Mouse (Mus musculus) neural tube, embryonic 12.5 days (tissue): ENCODE data around the gene Upk1b. TPM values are rescaled to one million over a fixed set of nuclear protein-coding genes. Genes with fewer than 3 reads are reported as not detected.

Experiments
- ATAC-seq: fragments of 200-750 bp; cut with Nextera tagmentation; 2 replicates; pipeline ENCODE4 v1.8.0; 2017; ENCODE audit warnings: low read depth, mild to moderate bottlenecking, moderate TSS enrichment, moderate library complexity; ENCODE audit not compliant: low FRiP score
- H3K27ac ChIP-seq: fragments of 300-500 bp; sonication (generic); 2 replicates; pipeline ENCODE4 v1.5.1; 2016
- H3K27me3 ChIP-seq: fragments of 300-500 bp; sonication (generic); replicated peaks from 2 replicates; pipeline ENCODE4 v1.6.1; 2016; ENCODE audit warnings: mild to moderate bottlenecking
- H3K36me3 ChIP-seq: fragments of 300-500 bp; sonication (generic); 2 replicates; pipeline ENCODE4 v1.6.1; 2016; ENCODE audit warnings: mild to moderate bottlenecking
- H3K4me1 ChIP-seq: fragments of 300-500 bp; sonication (generic); 2 replicates; pipeline ENCODE4 v1.6.1; 2016
- H3K4me2 ChIP-seq: fragments of 300-500 bp; sonication (generic); replicated peaks from 2 replicates; pipeline ENCODE4 v1.6.1; 2016; ENCODE audit warnings: mild to moderate bottlenecking
- H3K4me3 ChIP-seq: fragments of 300-500 bp; sonication (generic); 2 replicates; pipeline ENCODE4 v1.5.1; 2016
- H3K9ac ChIP-seq: fragments of 300-500 bp; sonication (generic); 2 replicates; pipeline ENCODE4 v1.6.1; 2016; ENCODE audit warnings: mild to moderate bottlenecking
- H3K9me3 ChIP-seq: fragments of 300-500 bp; sonication (generic); 2 replicates; pipeline ENCODE4 v1.6.1; 2016; ENCODE audit warnings: mild to moderate bottlenecking
- WGBS: fragments of 180-500 bp; shearing (Covaris S2); methylation state at CpG from one replicate; pipeline ENCODE4 v1.1.7; 2016; 5-methylcytosine and 5-hydroxymethylcytosine counted together
- polyA plus RNA-seq: library from polyadenylated mRNA; unstranded; fragments of >200 nt; fragmentation: Nextera tagmentation; extraction: Ambion mirVana; gene quantifications from 2 replicates; pipeline ENCODE4 v1.2.1, GENCODE M21; 2016

Gene Upk1b
- polyA plus RNA-seq, 1 experiment from 2014 or later, result 1.4 TPM

DNA sequence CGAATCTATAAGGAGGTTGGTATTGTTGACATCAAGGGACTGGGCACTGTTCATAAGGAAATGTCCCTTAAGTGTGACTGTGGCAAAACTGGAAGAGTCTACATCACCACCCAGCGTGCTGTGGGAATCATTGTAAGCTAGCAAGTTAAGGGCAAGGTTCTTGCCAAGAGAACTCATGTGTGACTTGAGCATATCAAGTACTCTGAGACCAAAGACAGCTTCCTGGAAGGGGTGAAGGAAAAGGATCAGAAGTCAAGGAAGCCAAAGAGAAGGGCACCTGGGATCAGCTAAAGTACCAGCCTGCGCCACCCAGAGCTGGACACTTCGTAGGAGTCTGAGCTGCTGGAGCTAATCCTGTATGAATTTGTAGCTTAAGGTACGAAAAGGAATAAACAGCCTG, 39.9 kb downstream of the Upk1b start:
- no peak overlapping the region for H3K27ac ChIP-seq
- no peak overlapping the region for H3K4me2 ChIP-seq
- H3K9me3 ChIP-seq, result no peaks in the 10 kb centered on the region
- peaks cover 10% of the 10 kb centered on the region for H3K36me3 ChIP-seq
- no peaks in the 10 kb centered on the region for H3K27me3 ChIP-seq
- H3K4me1 ChIP-seq, result no peaks in the 10 kb centered on the region
- WGBS, result 97% methylated on average over 5 of the region's 5 CpGs
- no peak for ATAC-seq
- H3K4me3 ChIP-seq, result no peak overlapping the region
- no peak overlapping the region for H3K9ac ChIP-seq

DNA sequence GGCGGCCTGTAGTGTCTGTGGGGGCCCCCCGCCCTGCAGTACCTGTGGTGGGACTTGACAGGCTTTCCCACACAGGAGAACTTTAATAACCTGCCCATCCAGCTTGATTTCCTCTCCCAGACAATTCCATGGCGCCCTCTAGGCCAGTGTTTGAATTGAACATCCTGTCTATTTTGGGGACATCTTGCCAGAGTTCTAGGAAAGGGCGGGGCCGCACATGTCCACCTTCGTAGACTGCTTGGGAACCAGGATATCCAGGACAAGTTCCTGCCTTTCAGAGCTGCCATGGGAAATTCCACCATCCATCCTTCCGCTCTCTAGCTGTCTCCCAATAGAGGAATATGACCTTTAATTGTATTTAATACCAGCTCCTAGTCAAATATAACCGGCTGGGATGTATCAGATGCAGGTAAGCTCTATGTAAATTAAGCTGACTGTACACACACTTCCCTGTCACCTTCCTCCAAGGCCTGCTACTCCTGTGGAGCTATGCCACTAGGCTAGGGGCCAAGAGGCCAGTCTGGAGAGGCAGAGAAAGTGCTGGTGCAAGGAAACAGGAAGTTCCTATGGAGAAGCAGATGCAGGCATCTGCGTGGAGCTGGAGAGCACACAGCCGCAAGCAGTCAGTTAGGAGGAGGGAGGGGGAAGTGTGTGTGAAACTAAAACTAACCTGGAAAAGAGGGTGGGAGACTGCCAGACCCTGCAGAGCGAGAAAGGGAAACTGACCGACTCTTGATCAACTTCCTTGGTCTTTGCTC, 41.8 kb downstream of the Upk1b start:
- Histone ChIP-seq H3K9ac (no peak overlapping the region), H3K4me2 (no peak overlapping the region), H3K36me3 (peaks cover 10% of the 10 kb centered on the region), H3K27ac (no peak overlapping the region), H3K9me3 (no peaks in the 10 kb centered on the region), H3K27me3 (no peaks in the 10 kb centered on the region), H3K4me1 (no peaks in the 10 kb centered on the region), H3K4me3 (no peak overlapping the region)
- WGBS, result 87% methylated on average over 12 of the region's 12 CpGs
- no peak for ATAC-seq

DNA sequence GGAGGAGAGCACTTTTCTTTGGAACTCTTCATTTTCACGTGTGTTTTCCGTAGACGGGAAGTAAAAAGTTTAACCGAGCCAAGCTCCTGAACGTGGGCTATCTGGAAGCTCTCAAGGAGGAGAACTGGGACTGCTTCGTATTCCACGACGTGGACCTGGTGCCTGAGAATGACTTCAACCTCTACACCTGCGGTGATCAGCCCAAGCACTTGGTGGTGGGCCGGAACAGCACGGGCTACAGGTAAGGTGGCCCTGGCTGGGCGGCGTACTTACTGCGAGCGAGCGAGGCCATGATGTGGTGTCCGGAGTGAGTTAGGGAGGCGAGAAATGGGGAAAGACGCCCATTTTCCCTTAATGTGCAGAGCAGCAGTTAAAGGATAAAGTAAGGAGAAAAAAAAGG, 42.5 kb downstream of the Upk1b start:
- Histone ChIP-seq H3K4me2 (no peak overlapping the region), H3K9me3 (no peaks in the 10 kb centered on the region), H3K27me3 (no peaks in the 10 kb centered on the region), H3K4me3 (no peak overlapping the region), H3K9ac (no peak overlapping the region), H3K4me1 (no peaks in the 10 kb centered on the region), H3K27ac (no peak overlapping the region), H3K36me3 (peaks cover 10% of the 10 kb centered on the region)
- 94% methylated on average over 19 of the region's 19 CpGs for WGBS
- no peak for ATAC-seq

DNA sequence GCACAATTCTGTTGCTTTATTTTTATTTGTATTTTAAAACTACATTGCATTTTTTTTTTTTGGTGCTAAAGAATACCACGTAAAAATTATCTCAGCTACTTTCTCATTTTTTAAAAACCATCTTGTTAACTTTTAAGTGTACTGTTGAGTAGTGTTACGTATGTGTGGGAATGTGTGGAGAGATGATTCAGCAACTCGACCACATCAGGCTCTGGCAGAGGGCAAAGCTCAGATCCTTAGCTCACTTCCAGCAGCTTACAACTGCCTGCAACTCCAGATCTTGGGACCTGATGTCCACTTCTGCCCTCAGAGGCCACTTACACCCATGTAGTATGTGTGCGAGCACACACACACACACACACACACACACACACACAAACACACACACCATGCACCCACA, 43.6 kb downstream of the Upk1b start:
- Histone ChIP-seq H3K4me2 (no peak overlapping the region), H3K4me3 (no peak overlapping the region), H3K9me3 (no peaks in the 10 kb centered on the region), H3K4me1 (no peaks in the 10 kb centered on the region), H3K9ac (no peak overlapping the region), H3K27ac (no peak overlapping the region), H3K36me3 (peaks cover 10% of the 10 kb centered on the region), H3K27me3 (no peaks in the 10 kb centered on the region)
- 74% methylated on average over 4 of the region's 4 CpGs for WGBS
- ATAC-seq, result no peak

DNA sequence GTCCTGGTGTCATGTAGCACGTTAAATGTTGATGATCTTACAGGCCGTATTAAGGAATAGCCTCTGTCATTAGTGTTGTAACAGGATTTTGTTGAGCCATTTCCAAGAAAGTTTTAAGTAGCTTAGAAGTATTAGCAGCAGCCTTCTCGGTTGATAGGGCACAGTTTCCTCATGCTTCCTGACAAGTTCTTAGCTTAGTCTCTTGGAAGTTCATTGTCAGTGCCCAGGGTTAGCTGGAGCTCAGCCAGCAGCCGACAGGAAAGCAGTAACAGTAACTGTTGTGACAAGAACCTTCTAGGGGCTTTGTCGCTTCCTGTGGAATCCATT, 44.0 kb downstream of the Upk1b start:
- 58% methylated on average over 5 of the region's 5 CpGs for WGBS
- H3K27me3 ChIP-seq, result no peaks in the 10 kb centered on the region
- peaks cover 10% of the 10 kb centered on the region for H3K36me3 ChIP-seq
- no peak overlapping the region for H3K9ac ChIP-seq
- H3K9me3 ChIP-seq, result no peaks in the 10 kb centered on the region
- ATAC-seq, result no peak
- H3K4me1 ChIP-seq, result no peaks in the 10 kb centered on the region
- no peak overlapping the region for H3K4me2 ChIP-seq
- H3K27ac ChIP-seq, result no peak overlapping the region
- no peak overlapping the region for H3K4me3 ChIP-seq

DNA sequence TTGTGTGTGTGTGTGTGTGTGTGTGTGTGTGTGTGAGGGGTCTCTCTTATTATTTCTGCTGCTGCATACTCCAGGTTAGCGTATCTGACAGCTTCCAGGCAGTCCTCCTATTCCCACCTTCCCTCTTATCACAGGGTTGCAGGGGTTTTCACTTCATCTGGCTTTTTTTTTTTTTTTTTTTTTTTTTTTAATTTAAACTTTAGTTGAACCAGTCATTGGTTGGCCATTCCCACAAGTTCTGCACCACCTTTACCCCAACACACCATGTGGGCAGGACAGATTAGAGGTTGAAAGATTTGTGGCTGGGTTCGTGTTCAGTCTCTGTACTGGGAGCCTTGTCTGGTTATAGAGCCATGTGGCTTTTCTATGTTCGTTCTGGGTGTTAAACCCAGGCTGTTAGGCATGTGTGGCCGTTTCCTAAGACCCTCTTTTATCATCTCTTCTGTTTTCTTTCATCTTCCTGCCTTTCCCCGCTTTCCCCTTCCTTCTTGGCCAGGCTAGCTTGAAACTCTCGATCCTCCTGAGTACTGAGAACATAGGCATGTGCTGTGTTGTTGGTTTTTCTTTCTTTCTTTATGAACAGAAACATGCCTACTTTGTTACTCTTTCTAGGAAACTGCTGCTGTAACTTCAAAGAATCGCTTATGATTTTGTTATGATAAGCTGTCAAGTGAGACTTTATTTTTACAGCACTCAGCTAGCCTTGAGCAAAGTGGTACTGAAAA, 44.5 kb downstream of the Upk1b start:
- Histone ChIP-seq H3K27ac (no peak overlapping the region), H3K9ac (no peak overlapping the region), H3K27me3 (no peaks in the 10 kb centered on the region), H3K4me1 (no peaks in the 10 kb centered on the region), H3K9me3 (no peaks in the 10 kb centered on the region), H3K36me3 (peaks cover 10% of the 10 kb centered on the region), H3K4me2 (no peak overlapping the region), H3K4me3 (no peak overlapping the region)
- WGBS, result 66% methylated on average over 7 of the region's 7 CpGs
- ATAC-seq, result no peak

DNA sequence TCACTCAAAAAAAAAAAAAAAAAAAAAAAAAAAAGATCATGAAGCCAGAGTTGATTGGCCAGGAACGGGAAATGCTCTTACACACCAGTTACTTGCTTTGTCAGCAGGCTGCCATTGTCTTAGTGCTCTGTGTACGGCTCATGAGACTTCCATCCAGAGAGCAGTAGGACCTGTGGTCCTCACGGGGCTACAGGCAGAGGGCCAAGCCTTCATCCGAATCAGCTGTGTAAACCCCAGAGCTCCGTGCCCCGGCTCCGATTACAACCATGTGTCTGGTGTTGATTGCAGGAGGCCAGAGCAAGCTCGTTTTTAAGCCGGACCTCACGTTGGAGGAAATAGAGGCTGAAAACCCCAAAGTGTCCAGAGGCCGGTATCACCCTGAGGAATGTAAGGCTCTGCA, 46.5 kb downstream of the Upk1b start:
- Histone ChIP-seq H3K4me3 (no peak overlapping the region), H3K9me3 (no peaks in the 10 kb centered on the region), H3K27me3 (no peaks in the 10 kb centered on the region), H3K9ac (no peak overlapping the region), H3K4me1 (no peaks in the 10 kb centered on the region), H3K4me2 (no peak overlapping the region), H3K27ac (no peak overlapping the region), H3K36me3 (peaks cover 3% of the 10 kb centered on the region; the same call in 1 of the 2 replicates)
- WGBS, result 66% methylated on average over 11 of the region's 11 CpGs
- ATAC-seq, result no peak

DNA sequence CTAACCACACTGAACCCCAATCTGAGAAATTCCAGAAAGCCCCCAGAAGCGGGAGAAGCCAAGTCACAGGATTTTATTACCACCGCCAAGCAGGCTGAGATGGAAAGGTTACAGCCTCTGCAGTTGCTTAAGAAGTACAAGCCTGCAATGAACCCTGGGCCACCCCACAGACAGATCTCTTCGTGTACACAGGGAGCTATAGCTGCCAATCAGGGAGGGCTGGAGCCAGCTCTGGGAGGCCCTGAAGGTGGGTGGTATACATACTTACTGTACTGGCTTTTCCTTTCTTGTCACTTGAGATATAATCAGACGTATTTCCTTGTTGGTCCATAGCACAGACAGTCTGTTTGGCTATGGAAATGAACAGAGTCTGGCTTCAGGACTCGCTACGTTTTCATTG, 49.3 kb downstream of the Upk1b start:
- no peaks in the 10 kb centered on the region for H3K9me3 ChIP-seq
- H3K36me3 ChIP-seq, result no peaks in the 10 kb centered on the region
- no peak overlapping the region for H3K4me3 ChIP-seq
- H3K9ac ChIP-seq, result no peak overlapping the region
- no peak overlapping the region for H3K4me2 ChIP-seq
- H3K4me1 ChIP-seq, result no peaks in the 10 kb centered on the region
- H3K27ac ChIP-seq, result no peak overlapping the region
- 75% methylated on average over 6 of the region's 6 CpGs for WGBS
- no peaks in the 10 kb centered on the region for H3K27me3 ChIP-seq
- no peak for ATAC-seq

DNA sequence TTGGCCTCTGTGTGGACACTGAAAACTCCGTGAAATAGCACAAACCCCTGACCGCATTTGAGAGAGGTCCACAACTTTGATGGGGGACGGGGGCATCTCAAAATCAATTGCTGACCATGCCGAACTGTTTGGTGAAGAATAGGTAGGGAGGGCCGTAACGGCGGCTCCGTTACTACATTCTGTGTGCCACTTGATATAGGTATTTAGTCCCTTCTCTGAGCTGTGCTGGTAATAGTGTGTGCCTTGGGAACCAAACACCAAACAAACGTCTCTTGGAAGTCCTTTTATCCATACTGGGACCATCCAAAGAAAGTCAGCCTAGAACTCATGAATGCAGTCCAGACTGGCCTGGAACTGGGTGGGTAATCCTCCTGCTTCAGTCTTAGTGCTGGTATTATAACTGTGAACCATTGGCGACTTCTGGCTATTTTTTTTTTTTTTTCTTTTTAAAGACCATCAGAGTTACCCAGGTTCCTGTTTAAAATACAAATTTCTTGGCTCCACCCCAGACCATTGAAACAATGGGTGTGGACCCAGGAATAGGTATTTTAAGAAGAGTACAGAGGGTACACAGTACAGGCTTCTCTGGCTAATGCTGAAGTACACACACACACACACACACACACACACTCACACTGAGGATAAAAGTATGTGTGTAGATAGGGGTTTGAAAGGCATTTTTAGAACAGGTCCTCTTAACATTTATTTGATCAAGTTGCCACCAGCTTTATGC, 56.0 kb downstream of the Upk1b start:
- Histone ChIP-seq H3K4me3 (no peak overlapping the region), H3K9ac (no peak overlapping the region), H3K36me3 (no peaks in the 10 kb centered on the region), H3K4me2 (no peak overlapping the region), H3K27me3 (no peaks in the 10 kb centered on the region; the same call in 1 of the 2 replicates), H3K9me3 (no peaks in the 10 kb centered on the region), H3K27ac (no peak overlapping the region), H3K4me1 (peaks cover 9% of the 10 kb centered on the region; the same call in 1 of the 2 replicates)
- 85% methylated on average over 10 of the region's 10 CpGs for WGBS
- ATAC-seq, result no peak

DNA sequence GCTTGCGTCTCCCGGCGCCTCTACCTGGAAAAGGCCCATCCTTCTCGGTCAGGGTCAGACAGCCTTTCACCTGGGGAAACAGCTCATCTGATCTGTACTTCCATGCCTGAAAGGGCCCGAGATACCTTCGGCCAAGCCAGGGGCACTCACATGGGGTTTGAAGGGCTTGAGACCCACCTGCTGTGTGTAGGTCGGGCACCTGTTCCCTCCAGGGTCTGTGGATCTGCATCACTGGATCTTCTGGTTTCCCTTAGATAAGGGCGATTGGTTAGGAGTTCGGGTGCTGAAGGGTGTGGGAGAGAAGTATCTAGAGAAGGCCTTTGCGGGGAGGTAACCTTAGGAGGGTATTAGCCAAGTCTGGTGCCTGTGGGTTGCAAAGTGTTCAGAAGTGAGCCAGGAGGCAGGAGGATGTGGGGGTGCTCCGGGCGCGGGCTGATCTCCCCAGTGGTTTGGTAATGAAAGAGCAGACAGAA, 57.4 kb downstream of the Upk1b start:
- H3K27ac ChIP-seq, result no peak overlapping the region
- under 1% methylated on average over 13 of the region's 13 CpGs for WGBS
- H3K9ac ChIP-seq, result peak overlapping the region; percentile 87
- H3K4me3 ChIP-seq, result peak overlapping the region; percentile 75
- no peaks in the 10 kb centered on the region for H3K9me3 ChIP-seq
- H3K4me2 ChIP-seq, result peak overlapping the region; percentile 96
- H3K27me3 ChIP-seq, result no peaks in the 10 kb centered on the region; the same call in 1 of the 2 replicates
- peaks cover 9% of the 10 kb centered on the region; the same call in 1 of the 2 replicates for H3K4me1 ChIP-seq
- ATAC-seq, result peak; percentile 67
- no peaks in the 10 kb centered on the region for H3K36me3 ChIP-seq

DNA sequence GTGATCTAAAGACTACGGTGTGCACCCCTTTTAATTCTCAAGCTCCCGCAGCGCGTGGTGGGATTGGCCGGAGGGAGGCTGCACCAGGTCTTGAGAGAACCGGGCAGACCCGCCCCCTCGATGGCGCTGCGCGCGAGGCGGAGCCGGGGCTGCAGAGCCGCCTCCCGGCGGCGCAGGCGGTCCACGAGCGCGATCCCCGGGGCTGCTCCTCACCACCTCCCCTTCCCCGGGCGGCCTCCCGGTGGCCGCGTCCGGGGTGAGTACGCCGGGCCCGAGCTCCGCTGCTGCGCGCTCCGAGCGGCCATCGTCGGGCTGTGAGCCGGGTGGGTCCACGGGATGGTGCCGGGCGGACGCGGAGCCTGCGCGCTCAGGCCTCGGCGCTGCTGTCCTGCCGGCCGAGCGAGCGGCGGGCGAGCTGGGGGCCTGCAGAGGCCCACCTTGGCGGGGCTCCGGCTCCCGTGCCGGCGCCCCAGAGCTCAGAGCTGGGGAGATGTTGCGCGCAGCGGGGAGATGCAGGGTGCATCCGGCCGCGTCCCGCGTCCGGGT, 57.9 kb downstream of the Upk1b start, which contains the start of gene B4galt4:
Gene B4galt4, plus strand, starts transcription at position 152 of the 546 bp plus-strand sequence.
- H3K9ac ChIP-seq, result peak within 1 kb of the TSS; percentile 87
- no peaks in the 10 kb centered on the region; the same call in 1 of the 2 replicates for H3K27me3 ChIP-seq
- no peaks in the 10 kb centered on the region for H3K36me3 ChIP-seq
- H3K4me3 ChIP-seq, result peak within 1 kb of the TSS; percentile 75
- H3K4me1 ChIP-seq, result peaks cover 9% of the 10 kb centered on the region; the same call in 1 of the 2 replicates
- no peaks in the 10 kb centered on the region for H3K9me3 ChIP-seq
- peak within 1 kb of the TSS; percentile 55 for H3K27ac ChIP-seq
- WGBS, result under 1% methylated on average over 69 of the region's 69 CpGs
- peak; percentile 94 for ATAC-seq
- H3K4me2 ChIP-seq, result peak within 1 kb of the TSS; percentile 96
